Mouse (Mus musculus) G1E (cell line): ENCODE measurements around the gene Fam53a. TPM values are rescaled to one million over a fixed set of nuclear protein-coding genes. Genes with fewer than 3 reads are reported as not detected.

Source experiments
- ATAC-seq: 2 replicates; pipeline ENCODE4 v1.8.0; 2016; ENCODE audit warnings: mild to moderate bottlenecking; ENCODE audit not compliant: insufficient number of reproducible peaks, poor library complexity, low FRiP score, severe bottlenecking; ENCODE audit errors: extremely low read depth
- DNase-seq: peaks from one replicate; pipeline ENCODE4 v3.0.0; 2012; ENCODE audit warnings: low spot score
- H3K27me3 ChIP-seq: 2 replicates; pipeline ENCODE4 v1.6.1; 2012; ENCODE audit warnings: mild to moderate bottlenecking, low read length, inconsistent platforms; ENCODE audit not compliant: insufficient read depth
- H3K36me3 ChIP-seq: replicated peaks from 2 replicates; pipeline ENCODE3; 2012; ENCODE audit warnings: mild to moderate bottlenecking, inconsistent platforms
- H3K4me1 ChIP-seq: 2 replicates; pipeline ENCODE4 v1.6.1; 2012; ENCODE audit warnings: low read depth, low read length, inconsistent platforms, mixed read lengths; ENCODE audit not compliant: insufficient read depth
- H3K4me3 ChIP-seq: 2 replicates; pipeline ENCODE4 v1.5.1; 2012; ENCODE audit warnings: low read depth, mild to moderate bottlenecking, inconsistent platforms, low read length, moderate library complexity, mixed read lengths
- H3K9me3 ChIP-seq: replicated peaks from 2 replicates; pipeline ENCODE4 v1.6.1; 2012; ENCODE audit warnings: inconsistent platforms
- CTCF ChIP-seq: IDR thresholded peaks from 2 replicates; pipeline ENCODE4 v1.5.1; 2012; ENCODE audit warnings: low read depth, low read length, inconsistent platforms, mixed read lengths
- GATA1 ChIP-seq: IDR thresholded peaks from 2 replicates; pipeline ENCODE4 v1.6.1; 2012; ENCODE audit warnings: borderline replicate concordance, low read length, inconsistent platforms, mixed read lengths
- GATA2 ChIP-seq: IDR thresholded peaks from 2 replicates; pipeline ENCODE4 v1.6.1; 2012; ENCODE audit warnings: low read depth, low read length, inconsistent platforms, borderline replicate concordance
- POLR2AphosphoS5 ChIP-seq: IDR thresholded peaks from 2 replicates; pipeline ENCODE4 v1.6.1; 2012; ENCODE audit warnings: low read depth, low read length, inconsistent platforms; ENCODE audit not compliant: insufficient replicate concordance
- TAL1 ChIP-seq: conservative IDR thresholded peaks from 2 replicates; pipeline ENCODE4 v1.6.1; 2012; ENCODE audit warnings: low read depth, low read length, inconsistent platforms, mixed read lengths
- polyA plus RNA-seq: library from polyadenylated mRNA; stranded (reverse); fragments of >175 nt; gene quantifications from 2 replicates; pipeline ENCODE4 v1.2.3, GENCODE M21; 2012
- total RNA-seq, 2 experiments: library from RNA; stranded (forward) in 1 of 2; stranded (reverse) in 1 of 2; fragments of 200-1000 nt in 1 of 2; fragments of >200 nt in 1 of 2; fragmentation: Nextera tagmentation in 1 of 2; gene quantifications; 2 replicates each; pipeline ENCODE4 v1.2.3; 2014 to 2017

Gene Fam53a
- total and polyA plus RNA-seq, 3 experiments, result 25.4 to 84.5 (median 30.4) TPM

DNA sequence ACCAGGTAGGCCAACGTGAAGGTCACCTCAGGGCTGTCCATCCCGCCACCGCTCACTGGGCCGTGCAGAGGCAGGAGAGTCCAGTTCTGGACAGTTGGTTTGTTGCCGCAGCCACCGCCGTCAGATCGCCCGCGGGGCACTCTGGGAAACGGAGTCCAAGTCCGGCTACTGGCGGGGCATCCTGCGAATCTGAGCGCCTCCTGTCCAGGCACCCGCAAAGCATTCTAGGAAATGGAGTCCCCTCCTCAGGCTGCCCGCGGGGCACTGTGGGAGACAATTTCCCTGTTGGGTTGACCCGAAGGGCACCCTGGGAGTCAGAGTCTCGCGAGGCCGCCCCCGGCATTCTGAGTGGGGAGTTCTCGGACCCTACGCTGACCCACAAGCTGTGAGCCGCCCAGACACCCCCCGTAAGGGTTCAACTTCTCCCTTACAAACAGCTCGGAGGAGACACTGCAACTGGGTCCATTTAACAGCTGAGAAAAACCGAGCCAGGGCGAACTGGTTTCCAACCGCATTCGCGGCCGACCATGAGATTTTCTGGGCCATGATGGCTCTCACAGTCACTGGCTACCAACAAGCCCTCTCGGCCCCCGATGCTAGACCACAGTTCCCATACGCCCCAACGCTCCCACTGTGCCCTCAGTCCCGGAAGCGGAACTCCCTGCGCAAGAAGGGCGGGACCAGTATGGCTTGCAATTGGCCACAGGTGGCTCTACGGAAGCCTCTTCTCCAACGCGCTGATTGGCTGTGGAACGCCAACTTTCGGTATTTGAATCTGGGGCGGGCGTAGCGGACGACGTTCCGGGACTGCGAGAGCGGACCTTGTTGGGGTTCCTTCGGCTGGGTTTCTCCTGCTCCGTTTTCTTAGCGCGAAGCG lies 28.6 kb upstream of the Fam53a start, which contains the start of the genes Tacc3 and Tmem129:
Gene Tacc3, plus strand, starts transcription at position 342 of the 877 bp plus-strand sequence.
Gene Tmem129, minus strand, starts transcription at position 630 of the 877 bp plus-strand sequence.
- Histone ChIP-seq H3K9me3 (no peaks in the 10 kb centered on the region), H3K4me1 (peaks cover 60% of the 10 kb centered on the region), H3K36me3 (peaks cover 69% of the 10 kb centered on the region), H3K27me3 (no peaks in the 10 kb centered on the region), H3K4me3 (peak within 1 kb of the TSS; percentile 93)
- peak; percentile 88 for ATAC-seq
- peak; percentile 97 for DNase-seq
- TF ChIP-seq POLR2AphosphoS5 (no peak), TAL1 (no peak), GATA1 (no peak), GATA2 (no peak), CTCF (no peak)

DNA sequence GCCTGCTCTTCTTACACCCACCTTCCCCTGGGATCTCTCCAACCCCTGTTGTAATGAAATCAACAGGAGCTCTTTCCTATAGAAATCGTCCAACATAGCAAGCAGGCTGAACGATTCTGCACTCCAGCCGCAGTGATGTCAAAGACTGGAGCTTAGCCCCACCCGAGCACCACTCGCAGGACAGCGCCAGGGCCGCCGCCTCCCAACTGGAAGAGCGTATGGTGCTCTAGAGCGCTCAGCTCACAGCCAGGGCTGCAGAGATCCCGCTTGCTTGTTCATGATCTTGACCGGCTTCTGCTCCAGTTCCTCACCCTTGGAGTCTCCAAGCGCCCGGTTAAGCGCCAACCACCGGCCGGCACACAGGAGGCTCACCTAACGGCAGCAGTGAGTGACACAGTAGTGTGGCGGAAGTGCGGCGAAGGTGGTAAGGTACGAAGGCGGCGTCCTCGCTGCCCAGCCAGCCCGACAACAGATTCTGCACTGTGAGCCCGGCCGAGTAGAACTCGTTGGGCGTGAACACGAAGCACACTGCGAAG lies 27.9 kb upstream of the Fam53a start:
- Histone ChIP-seq H3K36me3 (peaks cover 65% of the 10 kb centered on the region), H3K4me3 (peak overlapping the region; percentile 93), H3K4me1 (peaks cover 65% of the 10 kb centered on the region), H3K27me3 (no peaks in the 10 kb centered on the region), H3K9me3 (no peaks in the 10 kb centered on the region)
- peak; percentile 4; the same call in 1 of the 2 replicates for ATAC-seq
- DNase-seq, result peak; percentile 67
- TF ChIP-seq CTCF, result no peak
- no peak for TF ChIP-seq TAL1
- TF ChIP-seq GATA1, result no peak
- no peak for TF ChIP-seq POLR2AphosphoS5
- no peak for TF ChIP-seq GATA2

DNA sequence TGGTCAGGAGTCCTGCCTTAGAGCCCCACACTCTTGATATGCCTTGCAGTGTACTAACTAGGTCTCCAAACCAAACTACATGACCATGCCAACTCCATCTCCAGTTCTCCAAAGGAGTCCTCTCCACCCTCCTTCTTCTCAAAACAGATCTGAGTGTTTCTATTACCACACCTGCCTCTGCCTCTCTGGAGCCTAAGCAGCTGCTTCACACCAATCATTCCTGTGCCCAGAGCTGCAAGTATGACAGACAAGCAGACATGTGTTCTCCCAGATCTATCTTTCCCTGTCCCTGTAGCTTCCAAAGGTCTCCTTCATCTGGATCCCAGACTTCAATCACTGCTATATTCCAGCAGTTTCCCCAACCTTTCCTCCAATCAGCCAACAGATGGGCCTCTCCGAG lies 27.3 kb upstream of the Fam53a start:
- DNase-seq, result no peak
- H3K4me1 ChIP-seq, result peaks cover 65% of the 10 kb centered on the region

DNA sequence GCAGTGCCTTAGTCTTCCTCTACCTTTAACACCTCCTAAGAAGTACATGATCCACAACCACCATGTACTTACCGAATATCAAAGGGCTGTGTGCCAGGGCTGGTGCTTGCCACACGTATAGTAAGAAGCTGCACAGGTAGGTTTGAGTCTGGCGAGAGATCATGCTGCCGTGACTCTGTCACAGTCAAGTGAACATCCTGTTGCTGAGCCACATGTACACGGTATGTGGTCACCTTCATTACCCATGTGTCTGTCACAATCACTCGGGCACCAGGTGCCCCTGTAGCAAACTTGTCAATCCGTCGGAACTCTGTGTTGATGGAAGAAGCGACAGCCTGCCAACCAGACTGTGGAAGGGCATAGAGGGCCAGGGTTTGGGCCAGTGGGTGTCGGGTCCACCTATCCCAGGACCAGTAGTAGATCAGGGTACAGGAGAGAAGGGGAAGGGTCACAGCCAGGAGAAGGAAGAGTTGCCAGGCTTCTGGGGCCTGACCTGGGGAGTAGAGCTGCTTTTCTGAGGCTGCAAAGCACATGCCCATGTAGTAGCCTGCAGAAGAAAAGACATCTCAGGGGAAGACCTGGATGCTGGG lies 25.9 kb upstream of the Fam53a start:
- Histone ChIP-seq H3K27me3 (no peaks in the 10 kb centered on the region), H3K4me1 (peaks cover 63% of the 10 kb centered on the region), H3K36me3 (peaks cover 49% of the 10 kb centered on the region), H3K9me3 (no peaks in the 10 kb centered on the region), H3K4me3 (peak overlapping the region; percentile 24; the same call in 1 of the 2 replicates)
- ATAC-seq, result no peak
- TF ChIP-seq CTCF (no peak), TAL1 (no peak), GATA1 (no peak), POLR2AphosphoS5 (no peak), GATA2 (no peak)
- no peak for DNase-seq

More for the DNA sequence above, 27.3 kb upstream of the Fam53a start:
- TF ChIP-seq GATA1, result no peak
- Histone ChIP-seq H3K36me3 (peaks cover 59% of the 10 kb centered on the region), H3K9me3 (no peaks in the 10 kb centered on the region), H3K4me3 (peak overlapping the region; percentile 93), H3K27me3 (no peaks in the 10 kb centered on the region)
- ATAC-seq, result no peak

DNA sequence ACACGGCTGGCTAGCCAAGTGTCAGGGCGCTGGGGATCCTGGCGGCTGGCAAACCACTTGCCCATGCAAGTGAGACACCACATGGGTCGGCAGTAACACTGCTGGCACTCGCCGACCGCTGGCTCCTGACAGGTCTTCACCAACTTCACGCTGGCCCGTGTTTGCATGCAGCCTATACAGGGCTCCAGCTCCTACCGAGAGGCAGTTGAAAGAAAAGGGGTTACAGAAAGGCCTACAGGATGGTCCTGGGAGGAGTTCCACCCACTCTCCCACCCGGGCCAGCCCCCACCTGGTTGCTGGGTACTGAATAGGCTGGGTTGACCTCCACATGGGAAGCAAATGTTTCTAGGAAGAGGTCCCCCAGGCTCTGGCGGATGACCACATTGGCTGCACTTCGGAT lies 25.0 kb upstream of the Fam53a start:
- no peak for TF ChIP-seq GATA1
- TF ChIP-seq TAL1, result no peak
- no peak for TF ChIP-seq POLR2AphosphoS5
- no peak for TF ChIP-seq CTCF
- TF ChIP-seq GATA2, result no peak
- no peak for ATAC-seq
- H3K27me3 ChIP-seq, result no peaks in the 10 kb centered on the region
- no peaks in the 10 kb centered on the region for H3K9me3 ChIP-seq
- peaks cover 51% of the 10 kb centered on the region for H3K36me3 ChIP-seq
- no peak overlapping the region; the same call in 1 of the 2 replicates for H3K4me3 ChIP-seq
- H3K4me1 ChIP-seq, result peaks cover 62% of the 10 kb centered on the region
- no peak for DNase-seq

DNA sequence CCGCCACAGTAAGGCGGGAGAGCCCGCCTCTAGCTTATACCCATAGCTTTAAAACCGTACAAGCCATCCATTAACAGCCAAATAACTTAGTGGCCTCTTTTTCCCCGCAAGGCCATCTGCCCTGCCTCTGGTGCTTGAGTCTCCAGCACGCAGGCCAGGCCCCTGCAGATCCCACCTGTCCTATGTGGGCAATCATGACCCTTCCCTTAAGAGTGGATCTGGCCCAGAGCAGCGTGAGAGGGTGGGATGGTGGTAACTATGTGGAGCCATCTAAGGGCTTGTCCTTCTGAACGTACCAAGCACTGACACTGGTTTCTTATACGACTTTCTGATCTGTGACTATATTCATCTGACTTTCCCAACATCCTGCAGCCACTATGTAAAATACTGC lies 23.3 kb upstream of the Fam53a start:
- Histone ChIP-seq H3K36me3 (peaks cover 65% of the 10 kb centered on the region), H3K4me3 (peak overlapping the region; percentile 90; the same call in 1 of the 2 replicates), H3K9me3 (no peaks in the 10 kb centered on the region), H3K4me1 (peaks cover 66% of the 10 kb centered on the region), H3K27me3 (no peaks in the 10 kb centered on the region)
- ATAC-seq (no peak), DNase-seq (no peak)
- TF ChIP-seq GATA1 (no peak), TAL1 (no peak), GATA2 (no peak), POLR2AphosphoS5 (no peak), CTCF (no peak)
